ENCODE assay signal across 8 mouse cellular contexts in the genomic region with DNA sequence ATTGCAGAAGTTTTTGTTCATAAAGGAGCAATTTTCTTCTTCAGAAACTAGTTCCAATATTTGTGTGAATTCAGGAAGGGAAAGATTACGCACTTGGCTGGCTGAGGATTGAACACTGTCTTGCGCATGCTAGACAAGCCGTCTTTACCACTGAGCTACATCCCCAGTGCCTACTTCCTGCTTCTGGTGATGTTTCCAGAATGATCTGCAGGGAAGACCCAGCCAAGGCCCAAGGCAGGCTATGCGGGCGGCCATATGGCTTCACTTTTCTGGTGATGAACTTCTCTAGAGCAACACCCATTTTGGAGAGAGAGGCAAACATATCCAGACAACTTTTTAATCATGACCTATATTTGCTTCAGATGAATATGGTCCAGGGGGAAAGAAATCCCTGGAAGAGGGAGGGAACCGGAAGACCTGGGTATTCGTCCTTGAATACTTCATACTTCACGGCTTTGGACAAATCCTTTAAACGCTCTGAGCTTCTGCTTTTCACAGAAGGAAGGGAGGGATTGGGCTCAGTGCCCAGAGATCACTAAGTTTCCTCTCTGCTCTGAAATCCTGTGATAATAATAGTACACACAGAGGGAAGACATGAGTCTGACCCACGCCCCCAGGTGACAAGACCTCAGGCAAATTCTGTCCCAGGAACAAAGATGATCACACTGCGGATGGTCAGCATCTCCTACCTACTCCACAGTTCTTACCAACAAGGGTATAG. TPM values are rescaled to one million over a fixed set of nuclear protein-coding genes. Genes with fewer than 3 reads are reported as not detected.
A peak's percentile ranks its signal among the peaks of the same experiment; 100 is the strongest.
DNase-seq lines count a peak whose midpoint lies in the region; ATAC-seq and TF ChIP-seq lines count a peak whose summit lies in the region.

No protein-coding gene starts in this region.

- peak overlapping the region; percentile 68 for H3K27ac ChIP-seq in gastrocnemius, adult 2 months

- intact Hi-C loops in gastrocnemius, adult 2 months (cut with DNase I) = no loop called here
- intact Hi-C loops in heart, postnatal 36 days (cut with DNase I) = no loop called here

- no peak for TF ChIP-seq CTCF in gastrocnemius, adult 2 months (IDR thresholded peaks at IDR 0.05)

- peak; percentile 51 for DNase-seq in gastrocnemius, adult 2 months
- DNase-seq in gastrocnemius, adult 8-10 months (ENCODE audit: low spot score in 2 of 2) = no peak
- DNase-seq in testis, postnatal 10 days (ENCODE audit: low spot score) = peak; percentile 60
- DNase-seq in testis, postnatal 14 days (ENCODE audit: low spot score) = no peak
- peak; percentile 43 to 55 for DNase-seq in heart, postnatal 36 days
- DNase-seq in thymus, adult 18-20 months = no peak
- DNase-seq in spleen, postnatal 4 days (ENCODE audit: low spot score in 2 of 2) = no peak

- H3K4me3 ChIP-seq in gastrocnemius, adult 2 months = no peak overlapping the region

- ATAC-seq in megakaryocyte progenitor cell, adult 5-6 weeks (replicated peaks; ENCODE audit: poor library complexity) = peak; percentile 43

RNA-seq across cellular contexts. Expression of a gene that starts 38.9 kb away (rescaled TPM):
- total RNA-seq in gastrocnemius, adult 2 months (2021) = under 1 TPM; 0.33 to 0.45 TPM
- under 1 TPM in 3 of 4 experiments, not detected in 1; 0.17 to 0.34 (median 0.27) TPM for total RNA-seq in gastrocnemius, adult 8-10 months (2022)
- total RNA-seq in heart, postnatal 36 days (2021) = under 1 TPM; 0.72 to 0.81 TPM
- 8.8 and 9.9 TPM in 2 replicates for total RNA-seq in megakaryocyte progenitor cell, adult 5-6 weeks (2015)
- total RNA-seq in megakaryocyte progenitor cell, adult 5-6 weeks (2017) = 5.3 and 5.8 TPM in 2 replicates

Comparison
In these comparisons a context has a peak if more than half of its experiments do, and no peak if none do; other contexts are left out.
1. DNase-seq: peak in gastrocnemius, adult 2 months (single experiment), testis, postnatal 10 days (single experiment) and heart, postnatal 36 days (2 of 2); none in gastrocnemius, adult 8-10 months (0 of 2), testis, postnatal 14 days (single experiment), thymus, adult 18-20 months (0 of 2) and spleen, postnatal 4 days (0 of 2).